Comparison of ENCODE assay signal across 9 mouse cellular contexts in the genomic region with DNA sequence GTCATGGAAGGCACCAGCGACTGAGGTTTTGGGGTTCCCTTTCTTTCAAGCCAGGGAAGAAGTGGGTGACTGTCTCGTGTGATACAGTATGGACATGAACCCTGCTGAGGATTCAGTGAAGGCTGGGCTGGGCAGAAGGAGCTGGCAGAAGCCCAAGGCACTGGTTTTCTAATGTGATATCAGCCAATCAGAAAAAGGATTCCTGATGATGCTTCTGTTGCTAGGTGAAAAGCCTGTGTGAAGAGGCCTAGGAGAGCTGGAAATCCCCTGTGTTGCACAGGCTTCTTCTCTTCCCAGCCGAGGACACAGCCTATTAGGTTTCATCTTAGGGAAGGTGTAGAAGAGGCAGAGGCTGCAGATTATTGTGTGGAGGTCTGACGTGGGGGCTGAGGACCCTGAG. TPM values are rescaled to one million over a fixed set of nuclear protein-coding genes. Genes with fewer than 3 reads are reported as not detected.
DNase-seq lines count a peak whose midpoint lies in the region; ATAC-seq and TF ChIP-seq lines count a peak whose summit lies in the region.
"Had no signal": no experiment of that assay in that cellular context is flagged by ENCODE, and none has a peak within 500 bp of the region (broad histone marks: within the 10 kb centered on the region; RNA-seq: fewer than 3 reads in every experiment).

No protein-coding gene starts in this region.

- H3K4me1 ChIP-seq in heart, embryonic 13.5 days = peaks cover 13% of the 10 kb centered on the region; the same call in 1 of the 2 replicates
- peaks cover 12% of the 10 kb centered on the region; the same call in 1 of the 2 replicates for H3K4me1 ChIP-seq in kidney, embryonic 14.5 days (ENCODE audit: control insufficient read depth, insufficient read depth, low read length)
- H3K4me1 ChIP-seq in lung, embryonic 14.5 days (ENCODE audit: insufficient read depth) = no peaks in the 10 kb centered on the region
- H3K4me1 ChIP-seq in neural tube, embryonic 15.5 days = peaks cover 27% of the 10 kb centered on the region

- no peak overlapping the region for H3K9ac ChIP-seq in heart, embryonic 13.5 days
- no peak overlapping the region for H3K9ac ChIP-seq in kidney, embryonic 14.5 days (ENCODE audit: low read depth, low read length)
- H3K9ac ChIP-seq in lung, embryonic 14.5 days = no peak overlapping the region
- no peak overlapping the region for H3K9ac ChIP-seq in neural tube, embryonic 15.5 days (replicated peaks)

- no peak overlapping the region for H3K4me3 ChIP-seq in heart, embryonic 13.5 days
- no peak overlapping the region for H3K4me3 ChIP-seq in kidney, embryonic 14.5 days (ENCODE audit: low read length)
- H3K4me3 ChIP-seq in lung, embryonic 14.5 days (ENCODE audit: low read depth, low read length) = no peak overlapping the region
- H3K4me3 ChIP-seq in neural tube, embryonic 15.5 days (replicated peaks) = no peak overlapping the region
- H3K4me3 ChIP-seq: myocyte had no signal

- H3K4me2 ChIP-seq in heart, embryonic 13.5 days = no peak overlapping the region
- H3K4me2 ChIP-seq in kidney, embryonic 14.5 days (replicated peaks; ENCODE audit: low read depth, low read length) = no peak overlapping the region
- H3K4me2 ChIP-seq in lung, embryonic 14.5 days = no peak overlapping the region
- no peak overlapping the region for H3K4me2 ChIP-seq in neural tube, embryonic 15.5 days

- WGBS in heart, embryonic 13.5 days = 24% methylated on average over 4 of the region's 4 CpGs
- 13% methylated on average over 4 of the region's 4 CpGs for WGBS in kidney, embryonic 14.5 days
- WGBS in lung, embryonic 14.5 days = 20% methylated on average over 4 of the region's 4 CpGs
- 29% methylated on average over 4 of the region's 4 CpGs for WGBS in neural tube, embryonic 15.5 days

- no peak overlapping the region for H3K27ac ChIP-seq in heart, embryonic 13.5 days (replicated peaks)
- H3K27ac ChIP-seq in kidney, embryonic 14.5 days (ENCODE audit: low read depth, low read length) = no peak overlapping the region
- no peak overlapping the region for H3K27ac ChIP-seq in lung, embryonic 14.5 days (ENCODE audit: low read depth)
- no peak overlapping the region for H3K27ac ChIP-seq in neural tube, embryonic 15.5 days (replicated peaks)

- H3K36me3 ChIP-seq in heart, embryonic 13.5 days = no peaks in the 10 kb centered on the region
- H3K36me3 ChIP-seq in kidney, embryonic 14.5 days (ENCODE audit: control insufficient read depth, insufficient read depth, low read length) = no peaks in the 10 kb centered on the region
- H3K36me3 ChIP-seq in lung, embryonic 14.5 days (ENCODE audit: insufficient read depth) = no peaks in the 10 kb centered on the region
- no peaks in the 10 kb centered on the region for H3K36me3 ChIP-seq in neural tube, embryonic 15.5 days

- DNase-seq in urinary bladder, postnatal 25 days (ENCODE audit: low spot score) = peak; percentile 61
- DNase-seq in urinary bladder, adult 2 months (ENCODE audit: low spot score) = no peak
- DNase-seq in lung, embryonic 14.5 days = peak; percentile 92
- peak; percentile 86 for DNase-seq in testis, postnatal 10 days (ENCODE audit: low spot score)

- peak; percentile 34 for ATAC-seq in common myeloid progenitor, adult 5-6 weeks (replicated peaks; ENCODE audit: low read depth, poor library complexity, severe bottlenecking)
- peak; percentile 66; the same call in 1 of the 2 replicates for ATAC-seq in heart, embryonic 13.5 days (ENCODE audit: extremely low read depth, insufficient number of reproducible peaks, low FRiP score, low TSS enrichment)
- ATAC-seq in kidney, embryonic 14.5 days (ENCODE audit: low FRiP score, low TSS enrichment) = 0 out of 2 replicates have a peak, but pooled peaks have one; percentile 42
- peak; percentile 52; the same call in 1 of the 2 replicates for ATAC-seq in lung, embryonic 14.5 days (ENCODE audit: insufficient read depth)
- ATAC-seq in neural tube, embryonic 15.5 days (ENCODE audit: low FRiP score) = peak; percentile 73

- no peak for TF ChIP-seq CTCF in lung, embryonic 14.5 days (IDR thresholded peaks at IDR 0.05; ENCODE audit: low read depth)

- peaks cover 67% of the 10 kb centered on the region for H3K27me3 ChIP-seq in heart, embryonic 13.5 days (replicated peaks)
- peaks cover 13% of the 10 kb centered on the region for H3K27me3 ChIP-seq in kidney, embryonic 14.5 days (ENCODE audit: control insufficient read depth, insufficient read depth, low read length)
- H3K27me3 ChIP-seq in lung, embryonic 14.5 days (ENCODE audit: insufficient read depth, low read length) = peaks cover 32% of the 10 kb centered on the region
- peaks cover 29% of the 10 kb centered on the region for H3K27me3 ChIP-seq in neural tube, embryonic 15.5 days (replicated peaks)

- H3K9me3 ChIP-seq in heart, embryonic 13.5 days = no peaks in the 10 kb centered on the region
- no peaks in the 10 kb centered on the region for H3K9me3 ChIP-seq in kidney, embryonic 14.5 days (ENCODE audit: control insufficient read depth, low read length)
- H3K9me3 ChIP-seq in lung, embryonic 14.5 days (ENCODE audit: low read depth, low read length) = no peaks in the 10 kb centered on the region
- H3K9me3 ChIP-seq in neural tube, embryonic 15.5 days (replicated peaks) = no peaks in the 10 kb centered on the region

RNA-seq across cellular contexts. Expression of gene H2-Ab1, which starts 4.0 kb away (rescaled TPM):
- 251 and 267 TPM in 2 replicates for polyA plus RNA-seq in urinary bladder, adult 2 months (2012; rRNA removed)
- total RNA-seq in common myeloid progenitor, adult 5-6 weeks (2017) = 67.2 and 91.5 TPM in 2 replicates
- polyA plus RNA-seq in heart, embryonic 13.5 days (2015; fragmentation: Nextera tagmentation; extraction: Ambion mirVana) = 13.0 TPM in 2 replicates
- polyA plus RNA-seq in kidney, embryonic 14.5 days (2014; fragmentation: Nextera tagmentation; extraction: Ambion mirVana) = 21.7 and 22.9 TPM in 2 replicates
- 2.6 and 2.8 TPM in 2 replicates for polyA plus RNA-seq in lung, embryonic 14.5 days (2014; fragmentation: Nextera tagmentation; extraction: Ambion mirVana)
- 1.4 and 189 TPM in 2 replicates for polyA plus RNA-seq in neural tube, embryonic 15.5 days (2015; fragmentation: Nextera tagmentation; extraction: Ambion mirVana)
- polyA plus RNA-seq: myocyte had no signal

RNA-seq across cellular contexts. Expression of gene H2-Ob, which starts 22.8 kb away (rescaled TPM):
- polyA plus RNA-seq in urinary bladder, adult 2 months (2012; rRNA removed) = 2.7 and 5.0 TPM in 2 replicates
- total RNA-seq in common myeloid progenitor, adult 5-6 weeks (2017) = 25.5 and 27.7 TPM in 2 replicates
- not detected in 2 replicates for polyA plus RNA-seq in heart, embryonic 13.5 days (2015; fragmentation: Nextera tagmentation; extraction: Ambion mirVana)
- polyA plus RNA-seq in kidney, embryonic 14.5 days (2014; fragmentation: Nextera tagmentation; extraction: Ambion mirVana) = not detected in 2 replicates
- polyA plus RNA-seq in lung, embryonic 14.5 days (2014; fragmentation: Nextera tagmentation; extraction: Ambion mirVana) = not detected in 2 replicates
- polyA plus RNA-seq in neural tube, embryonic 15.5 days (2015; fragmentation: Nextera tagmentation; extraction: Ambion mirVana) = 0.08 and 0.26 TPM in 2 replicates
- polyA plus RNA-seq: myocyte had no signal

RNA-seq across cellular contexts. Expression of gene H2-Aa, which starts 26.1 kb away (rescaled TPM):
- 281 and 288 TPM in 2 replicates for polyA plus RNA-seq in urinary bladder, adult 2 months (2012; rRNA removed)
- 17.1 and 26.2 TPM in 2 replicates for total RNA-seq in common myeloid progenitor, adult 5-6 weeks (2017)
- polyA plus RNA-seq in heart, embryonic 13.5 days (2015; fragmentation: Nextera tagmentation; extraction: Ambion mirVana) = 0.80 and 1.4 TPM in 2 replicates
- 2.7 TPM in 2 replicates for polyA plus RNA-seq in kidney, embryonic 14.5 days (2014; fragmentation: Nextera tagmentation; extraction: Ambion mirVana)
- polyA plus RNA-seq in lung, embryonic 14.5 days (2014; fragmentation: Nextera tagmentation; extraction: Ambion mirVana) = 2.0 TPM in 2 replicates
- 0.97 and 82.8 TPM in 2 replicates for polyA plus RNA-seq in neural tube, embryonic 15.5 days (2015; fragmentation: Nextera tagmentation; extraction: Ambion mirVana)
- polyA plus RNA-seq: myocyte had no signal

RNA-seq across cellular contexts. Expression of gene H2-Eb1, which starts 44.2 kb away (rescaled TPM):
- 248 and 252 TPM in 2 replicates for polyA plus RNA-seq in urinary bladder, adult 2 months (2012; rRNA removed)
- 17.3 and 17.9 TPM in 2 replicates for total RNA-seq in common myeloid progenitor, adult 5-6 weeks (2017)
- 2.4 and 3.1 TPM in 2 replicates for polyA plus RNA-seq in heart, embryonic 13.5 days (2015; fragmentation: Nextera tagmentation; extraction: Ambion mirVana)
- polyA plus RNA-seq in kidney, embryonic 14.5 days (2014; fragmentation: Nextera tagmentation; extraction: Ambion mirVana) = 5.9 and 7.1 TPM in 2 replicates
- 2.2 and 2.3 TPM in 2 replicates for polyA plus RNA-seq in lung, embryonic 14.5 days (2014; fragmentation: Nextera tagmentation; extraction: Ambion mirVana)
- 4.0 and 55.6 TPM in 2 replicates for polyA plus RNA-seq in neural tube, embryonic 15.5 days (2015; fragmentation: Nextera tagmentation; extraction: Ambion mirVana)
- polyA plus RNA-seq: myocyte had no signal

RNA-seq across cellular contexts. Expression of gene Tap2, which starts 58.2 kb away (rescaled TPM):
- polyA plus RNA-seq in urinary bladder, adult 2 months (2012; rRNA removed) = 37.9 and 42.4 TPM in 2 replicates
- 80.1 and 87.6 TPM in 2 replicates for total RNA-seq in common myeloid progenitor, adult 5-6 weeks (2017)
- polyA plus RNA-seq in heart, embryonic 13.5 days (2015; fragmentation: Nextera tagmentation; extraction: Ambion mirVana) = 1.8 and 2.1 TPM in 2 replicates
- polyA plus RNA-seq in kidney, embryonic 14.5 days (2014; fragmentation: Nextera tagmentation; extraction: Ambion mirVana) = 1.2 and 1.8 TPM in 2 replicates
- 3.0 and 3.7 TPM in 2 replicates for polyA plus RNA-seq in lung, embryonic 14.5 days (2014; fragmentation: Nextera tagmentation; extraction: Ambion mirVana)
- polyA plus RNA-seq in neural tube, embryonic 15.5 days (2015; fragmentation: Nextera tagmentation; extraction: Ambion mirVana) = 1.9 and 15.0 TPM in 2 replicates
